Mouse (Mus musculus): ENCODE data around the gene Adk. TPM values are rescaled to one million over a fixed set of nuclear protein-coding genes. Genes with fewer than 3 reads are reported as not detected.

Adk gene
- total and polyA plus RNA-seq, 3 experiments = 47.9 to 129 (median 59.0) TPM

DNA sequence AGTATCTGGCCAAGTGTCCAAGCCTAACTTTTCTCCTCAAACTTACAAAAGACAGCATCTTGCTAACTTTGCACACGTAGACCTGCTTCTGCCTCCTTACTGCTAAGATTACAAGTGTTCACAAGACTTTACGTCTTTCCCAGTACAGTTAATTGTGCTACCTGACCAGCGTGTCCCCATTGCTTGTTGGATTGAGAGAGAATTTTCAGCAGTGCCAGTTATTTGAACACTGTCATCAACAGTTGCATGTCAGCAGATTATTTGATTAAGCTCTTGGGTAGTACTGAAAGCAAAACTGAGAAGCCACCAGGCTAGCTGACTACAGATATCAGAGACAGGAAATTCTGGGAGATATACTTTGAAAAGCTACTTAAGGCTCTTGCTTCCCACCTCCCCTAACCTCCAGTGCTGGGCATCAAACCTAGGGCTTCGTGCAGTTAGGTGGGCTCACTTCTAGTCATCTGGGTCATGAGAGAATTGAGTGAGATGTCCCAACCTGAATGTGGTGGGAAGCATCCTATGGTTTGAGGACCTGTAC is 50.4 kb downstream of the Adk start:
- Histone ChIP-seq H3K27ac (ENCODE audit: insufficient read depth, low read depth) (no peak overlapping the region), H3K9me3 (replicated peaks; ENCODE audit: low read length) (no peaks in the 10 kb centered on the region), H3K79me2 (replicated peaks; ENCODE audit: control insufficient read depth, extremely low read depth, insufficient read depth, poor library complexity, severe bottlenecking) (no peaks in the 10 kb centered on the region), H3K4me3 (replicated peaks in 1 of 3; ENCODE audit: low read depth in 2 of 3, low read length in 2 of 3, poor library complexity in 1 of 3) (no peak overlapping the region), H3K27me3 (replicated peaks) (no peaks in the 10 kb centered on the region), H3K4me2 (ENCODE audit: insufficient read depth, low read depth, poor library complexity, severe bottlenecking) (no peak overlapping the region), H3K9ac (ENCODE audit: insufficient read depth, low read depth) (no peak overlapping the region), H3K36me3 (replicated peaks in 1 of 2; ENCODE audit: control insufficient read depth in 1 of 2, insufficient read depth in 1 of 2, low read length in 1 of 2) (peaks cover 2 to 13% of the 10 kb centered on the region in 2 experiments), H3K4me1 (ENCODE audit: control insufficient read depth in 1 of 2, insufficient read depth in 2 of 2) (no peaks in the 10 kb centered on the region)
- dilution Hi-C loops (cut with MboI; ENCODE audit: extremely low pct_ligation_motif_present, extremely low pct_unique_long_range_greater_than_20kb, low sequenced_read_pairs) = no loop called here
- no peak for DNase-seq (ENCODE audit: extremely low read depth)
- TF ChIP-seq CHD1 (IDR thresholded peaks at IDR 0.05; ENCODE audit: low read depth, low read length) = no peak
- no peak for TF ChIP-seq SIN3A (IDR thresholded peaks at IDR 0.05; ENCODE audit: low read length)
- no peak for TF ChIP-seq MAZ (IDR thresholded peaks at IDR 0.05; ENCODE audit: low read depth, low read length)
- TF ChIP-seq BHLHE40 (IDR thresholded peaks at IDR 0.05; ENCODE audit: low read depth, low read length) = no peak
- TF ChIP-seq ETS1 (conservative IDR thresholded peaks at IDR 0.05; ENCODE audit: low read depth, low read length) = no peak
- TF ChIP-seq UBTF (IDR thresholded peaks at IDR 0.05; ENCODE audit: low read depth, low read length) = no peak
- no peak for TF ChIP-seq MYC (IDR thresholded peaks at IDR 0.05; ENCODE audit: low read depth, low read length)
- TF ChIP-seq NELFE (IDR thresholded peaks at IDR 0.05; ENCODE audit: low read depth, low read length) = no peak
- TF ChIP-seq RAD21 (IDR thresholded peaks at IDR 0.05; ENCODE audit: low read depth, low read length) = no peak
- no peak for TF ChIP-seq MXI1 (IDR thresholded peaks at IDR 0.05; ENCODE audit: low read depth, low read length)
- no peak for TF ChIP-seq PAX5 (IDR thresholded peaks at IDR 0.05; ENCODE audit: low read length)
- no peak for TF ChIP-seq JUN (IDR thresholded peaks at IDR 0.05; ENCODE audit: insufficient read depth, low read depth, low read length)
- no peak for TF ChIP-seq RCOR1 (conservative IDR thresholded peaks at IDR 0.05; ENCODE audit: low read depth, low read length)
- no peak for TF ChIP-seq NRF1 (IDR thresholded peaks at IDR 0.05; ENCODE audit: low read depth, low read length)
- no peak for TF ChIP-seq TCF12 (IDR thresholded peaks at IDR 0.05; ENCODE audit: low read depth, low read length)
- TF ChIP-seq E2F4 (IDR thresholded peaks at IDR 0.05; ENCODE audit: insufficient replicate concordance, low read depth, low read length) = no peak
- no peak for TF ChIP-seq ELF1 (IDR thresholded peaks at IDR 0.05; ENCODE audit: low read depth, low read length)
- in situ Hi-C loops (cut with MboI; ENCODE audit: low pct_ligation_motif_present, low pct_unique_long_range_greater_than_20kb, low sequenced_read_pairs) = no loop called here

DNA sequence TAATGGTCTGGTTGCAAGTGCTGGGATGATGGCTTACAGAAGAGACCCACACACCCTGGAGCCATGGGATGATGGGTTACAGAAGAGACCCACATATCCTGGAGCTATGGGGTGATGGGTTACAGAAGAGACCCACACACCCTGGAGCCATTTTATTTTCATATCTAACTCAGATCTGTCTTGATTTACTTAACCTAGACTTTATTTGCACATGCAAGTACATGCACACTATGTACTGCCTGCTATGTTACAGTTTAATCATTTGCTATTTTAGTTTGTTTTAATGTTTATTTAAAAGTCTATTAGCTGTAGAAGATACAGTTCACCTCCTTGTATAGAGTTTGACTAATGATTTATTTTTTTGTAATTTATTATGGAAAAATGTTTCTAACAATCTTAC is 52.7 kb downstream of the Adk start:
- dilution Hi-C loops (cut with MboI; ENCODE audit: extremely low pct_ligation_motif_present, extremely low pct_unique_long_range_greater_than_20kb, low sequenced_read_pairs) = no loop called here
- TF ChIP-seq ZNF384 (IDR thresholded peaks at IDR 0.05; ENCODE audit: low read depth, low read length) = no peak
- no peak for TF ChIP-seq MAFK (IDR thresholded peaks at IDR 0.05; ENCODE audit: insufficient replicate concordance, low read length)
- TF ChIP-seq MAX (IDR thresholded peaks at IDR 0.05; ENCODE audit: low read length) = no peak
- no peak for TF ChIP-seq MYC (IDR thresholded peaks at IDR 0.05; ENCODE audit: low read depth, low read length)
- TF ChIP-seq GABPA (IDR thresholded peaks at IDR 0.05; ENCODE audit: insufficient replicate concordance, low read depth, low read length) = no peak
- no peak for TF ChIP-seq IRF4 (IDR thresholded peaks at IDR 0.05; ENCODE audit: low read depth, low read length)
- no peak for TF ChIP-seq USF1 (IDR thresholded peaks at IDR 0.05; ENCODE audit: low read depth, low read length)
- no peak for TF ChIP-seq EP300 (IDR thresholded peaks at IDR 0.05; ENCODE audit: low read length)
- TF ChIP-seq ZKSCAN1 (IDR thresholded peaks at IDR 0.05; ENCODE audit: borderline replicate concordance, low read depth, low read length) = no peak
- no peak for TF ChIP-seq SIN3A (IDR thresholded peaks at IDR 0.05; ENCODE audit: low read length)
- H3K27me3 ChIP-seq (replicated peaks) = no peaks in the 10 kb centered on the region

More for the DNA sequence above, 52.7 kb downstream of the Adk start:
- H3K4me2 ChIP-seq (ENCODE audit: insufficient read depth, low read depth, poor library complexity, severe bottlenecking) = no peak overlapping the region
- no peaks in the 10 kb centered on the region for H3K4me1 ChIP-seq (ENCODE audit: control insufficient read depth in 1 of 2, insufficient read depth in 2 of 2)
- no peak for DNase-seq (ENCODE audit: extremely low read depth)
- in situ Hi-C loops (cut with MboI; ENCODE audit: low pct_ligation_motif_present, low pct_unique_long_range_greater_than_20kb, low sequenced_read_pairs) = no loop called here
- H3K9ac ChIP-seq (ENCODE audit: insufficient read depth, low read depth) = no peak overlapping the region
- no peaks in the 10 kb centered on the region for H3K79me2 ChIP-seq (replicated peaks; ENCODE audit: control insufficient read depth, extremely low read depth, insufficient read depth, poor library complexity, severe bottlenecking)
- H3K36me3 ChIP-seq (replicated peaks in 1 of 2; ENCODE audit: control insufficient read depth in 1 of 2, insufficient read depth in 1 of 2, low read length in 1 of 2) = peaks cover 2 to 10% of the 10 kb centered on the region in 2 experiments
- no peaks in the 10 kb centered on the region for H3K9me3 ChIP-seq (replicated peaks; ENCODE audit: low read length)
- H3K4me3 ChIP-seq (replicated peaks in 1 of 3; ENCODE audit: low read depth in 2 of 3, low read length in 2 of 3, poor library complexity in 1 of 3) = no peak overlapping the region
- H3K27ac ChIP-seq (ENCODE audit: insufficient read depth, low read depth) = no peak overlapping the region

All from CH12.LX (cell line).